Mouse (Mus musculus) G1E-ER4 (cell line): ENCODE data around the gene March10. TPM values are rescaled to one million over a fixed set of nuclear protein-coding genes. Genes with fewer than 3 reads are reported as not detected.

Experiments used
- GATA1 ChIP-seq: IDR thresholded peaks from one replicate; pipeline ENCODE4 v1.8.0; 2012; ENCODE audit warnings: low read length, inconsistent platforms
- polyA plus RNA-seq: library from polyadenylated mRNA; stranded (reverse); fragments of >175 nt; gene quantifications from 2 replicates; pipeline ENCODE4 v1.2.3, GENCODE M21; 2012

The March10 gene
- polyA plus RNA-seq, 1 experiment: not detected

- TF ChIP-seq GATA1: no peak
These were observed 102.6 kb downstream of the March10 start for GRCm38 (mm10) chr11:105353891-105354280.

GRCm38 (mm10) chr11:105352954-105353890 is 103.3 kb downstream of the March10 start:
- no peak for TF ChIP-seq GATA1

DNA sequence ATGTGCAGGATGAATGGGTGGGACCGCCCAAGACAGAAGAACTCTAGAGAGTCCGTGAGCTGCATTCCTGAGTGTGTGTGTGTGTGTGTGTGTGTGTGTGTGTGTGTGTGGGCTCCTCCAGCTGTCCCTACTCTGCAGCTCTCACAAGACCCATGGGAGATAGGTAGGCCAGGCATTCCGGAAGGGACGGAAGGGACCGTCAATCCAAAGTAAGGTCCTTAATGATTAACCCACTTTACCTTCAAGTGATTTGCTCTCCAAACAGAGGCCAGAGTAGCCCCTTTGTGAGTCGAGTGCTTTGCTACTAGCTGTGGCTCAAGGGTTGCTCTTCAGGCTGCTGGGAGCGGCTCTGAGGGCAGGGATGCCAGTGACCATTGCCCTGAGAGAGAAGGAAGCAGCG is 104.4 kb downstream of the March10 start:
- TF ChIP-seq GATA1: no peak

- TF ChIP-seq GATA1: no peak
These were observed 105.9 kb downstream of the March10 start for GRCm38 (mm10) chr11:105350643-105351042.

DNA sequence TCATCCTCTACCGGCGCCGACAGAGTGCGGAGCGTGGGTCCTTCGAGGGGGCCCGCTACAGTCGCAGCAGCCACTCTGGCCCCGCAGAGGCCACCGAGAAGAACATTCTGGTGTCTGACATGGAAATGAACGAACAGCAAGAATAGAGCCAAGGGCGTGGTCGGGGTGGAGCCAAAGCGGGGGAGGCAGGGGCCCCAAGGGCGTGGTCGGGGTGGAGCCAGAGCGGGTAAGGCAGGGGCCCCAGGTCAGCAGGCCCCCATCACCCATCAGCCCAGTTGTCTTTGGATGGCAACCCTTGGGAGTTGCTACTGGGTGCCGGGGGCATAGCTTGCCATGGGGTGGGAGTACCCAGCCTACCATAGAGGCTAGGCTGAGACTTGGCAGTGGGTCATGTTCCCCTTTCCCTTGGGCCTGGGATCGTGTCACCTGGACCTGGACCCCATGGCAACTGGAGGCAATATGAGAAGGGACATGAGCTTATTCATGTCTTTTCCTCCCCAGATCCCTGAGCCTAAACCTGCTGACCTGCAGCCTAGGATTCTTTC is 106.7 kb downstream of the March10 start:
- TF ChIP-seq GATA1: no peak

- TF ChIP-seq GATA1: no peak
These were observed 108.0 kb downstream of the March10 start for GRCm38 (mm10) chr11:105348495-105348982.

GRCm38 (mm10) chr11:105347162-105348161 is 109.1 kb downstream of the March10 start:
- no peak for TF ChIP-seq GATA1

DNA sequence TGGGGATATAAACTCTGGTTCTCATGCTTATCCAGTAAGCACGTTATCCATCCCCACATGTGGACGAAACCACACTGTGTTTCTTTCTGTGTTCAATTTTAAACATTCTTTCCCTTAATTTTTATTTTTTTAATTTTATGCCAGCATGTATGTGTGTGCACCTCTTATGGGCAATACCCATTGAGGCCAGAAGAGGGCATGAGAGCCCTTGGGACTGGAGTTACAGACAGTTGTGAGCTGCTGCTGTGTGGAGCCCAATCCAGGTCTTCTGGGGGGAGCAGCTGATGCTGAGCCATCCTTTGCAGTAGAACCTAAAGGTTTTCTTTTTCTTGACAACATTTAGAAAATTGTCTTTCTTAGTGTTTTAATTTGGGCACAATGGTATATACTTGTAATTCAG is 111.3 kb downstream of the March10 start:
- no peak for TF ChIP-seq GATA1

DNA sequence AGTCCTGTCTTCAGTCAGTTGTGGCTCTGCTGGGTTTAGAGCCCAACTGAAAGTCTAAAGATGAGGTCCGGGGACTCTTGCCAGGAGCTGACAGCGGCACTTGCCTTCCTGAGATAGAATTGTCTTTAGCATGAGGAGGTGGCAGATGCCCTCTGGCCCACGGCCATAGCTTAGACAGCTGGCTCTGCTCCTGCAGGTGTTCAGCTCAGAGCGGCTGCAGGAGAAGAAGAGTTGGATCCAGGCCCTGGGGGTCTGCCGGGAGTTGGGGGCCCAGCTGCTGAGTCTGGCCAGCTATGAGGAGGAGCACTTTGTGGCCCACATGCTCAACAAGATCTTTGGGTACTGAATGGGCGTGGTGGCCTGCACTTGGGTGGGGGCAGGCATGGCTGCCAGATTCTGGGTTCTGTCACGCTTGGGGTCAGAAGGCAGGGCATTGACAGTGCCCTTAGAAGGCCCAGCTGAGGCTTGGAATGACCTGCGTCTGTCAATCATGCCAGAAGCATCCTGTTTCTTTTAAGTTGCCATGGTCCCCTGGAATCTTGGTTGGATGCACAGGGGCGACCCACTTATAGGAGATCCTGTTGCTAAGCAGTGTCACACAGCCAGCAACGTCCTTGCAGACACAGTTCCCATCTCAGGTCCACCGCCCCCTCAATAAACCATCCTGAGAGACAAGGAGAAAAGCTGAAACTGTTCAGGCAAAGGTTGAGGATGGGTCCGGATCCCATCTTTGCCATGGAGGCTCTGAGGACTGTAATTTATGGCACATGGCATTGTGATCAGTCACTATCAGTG is 117.7 kb downstream of the March10 start:
- TF ChIP-seq GATA1: no peak

DNA sequence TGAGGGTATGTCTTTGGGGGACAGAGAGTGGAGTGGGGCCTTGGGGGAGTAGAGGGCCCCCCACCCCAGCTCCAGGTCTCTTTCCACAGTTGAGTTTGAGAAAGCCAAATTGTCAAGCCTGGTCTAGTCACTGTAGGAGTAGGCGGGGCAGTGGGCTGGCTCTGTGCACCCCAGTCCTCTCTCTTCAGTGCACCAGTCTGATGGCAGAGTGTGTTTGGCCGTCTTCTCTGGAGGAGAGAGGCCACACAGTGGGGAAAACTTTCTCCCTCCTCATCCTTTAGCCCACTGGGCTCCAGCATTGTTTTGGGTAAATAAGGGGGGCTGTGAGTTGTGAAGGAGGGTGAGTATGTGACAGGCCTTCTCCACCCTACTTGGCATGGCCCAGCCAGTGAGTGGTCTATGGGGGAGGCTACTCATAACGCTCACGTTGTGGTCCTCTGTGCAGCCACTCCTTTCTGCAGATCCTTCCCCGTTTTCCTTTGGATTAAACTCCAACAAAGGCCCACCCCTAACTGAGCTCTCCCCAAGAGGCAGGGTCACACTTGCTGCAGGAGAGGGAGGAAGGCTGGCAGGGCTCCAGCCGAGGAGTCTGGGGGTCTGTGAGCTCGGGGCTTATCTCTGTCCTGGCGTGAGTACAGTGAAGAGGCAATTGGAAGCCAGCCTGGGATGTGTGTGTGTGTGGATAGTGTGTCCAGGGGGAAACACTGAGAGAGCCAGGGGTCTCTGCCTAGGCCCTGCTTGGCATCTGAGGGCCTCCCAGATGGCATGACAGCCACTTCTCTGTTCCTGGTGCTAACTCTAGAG is 122.5 kb downstream of the March10 start:
- no peak for TF ChIP-seq GATA1

GRCm38 (mm10) chr11:105332468-105332867 is 124.1 kb downstream of the March10 start:
- TF ChIP-seq GATA1: no peak

- TF ChIP-seq GATA1: no peak
These were observed 124.8 kb downstream of the March10 start for GRCm38 (mm10) chr11:105331732-105332131.

- no peak for TF ChIP-seq GATA1
These were observed 125.4 kb downstream of the March10 start for GRCm38 (mm10) chr11:105331129-105331528.

- TF ChIP-seq GATA1: no peak
These were observed 126.6 kb downstream of the March10 start for GRCm38 (mm10) chr11:105329962-105330361.
